Mouse (Mus musculus) stomach, embryonic 14.5 days (tissue): ENCODE measurements around the gene Prpf4. TPM values are rescaled to one million over a fixed set of nuclear protein-coding genes. Genes with fewer than 3 reads are reported as not detected.
A peak's percentile ranks its signal among the peaks of the same experiment; 100 is the strongest.

Experiments used
- ATAC-seq: fragments of 200-750 bp; cut with Nextera tagmentation; 2 replicates; pipeline ENCODE4 v1.8.0; 2017; ENCODE audit warnings: low read depth, moderate TSS enrichment; ENCODE audit not compliant: insufficient number of reproducible peaks, insufficient read depth, low FRiP score
- H3K27ac ChIP-seq: fragments of 300-500 bp; sonication (generic); 2 replicates; pipeline ENCODE4 v1.5.1; 2014; ENCODE audit warnings: mild to moderate bottlenecking, low read length, moderate library complexity, mixed read lengths
- H3K27me3 ChIP-seq: fragments of 300-500 bp; sonication (generic); 2 replicates; pipeline ENCODE4 v1.6.1; 2014; ENCODE audit warnings: low read length, control low read depth, mixed read lengths; ENCODE audit not compliant: control insufficient read depth, insufficient read depth
- H3K36me3 ChIP-seq: fragments of 300-500 bp; sonication (generic); 2 replicates; pipeline ENCODE4 v1.6.1; 2014; ENCODE audit warnings: mild to moderate bottlenecking, control low read depth, low read length, moderate library complexity, mixed read lengths; ENCODE audit not compliant: control insufficient read depth, insufficient read depth
- H3K4me1 ChIP-seq: fragments of 300-500 bp; sonication (generic); 2 replicates; pipeline ENCODE4 v1.6.1; 2014; ENCODE audit warnings: low read length, control low read depth, mixed read lengths; ENCODE audit not compliant: control insufficient read depth, insufficient read depth
- H3K4me2 ChIP-seq: fragments of 300-500 bp; sonication (generic); replicated peaks from 2 replicates; pipeline ENCODE4 v1.6.1; 2014; ENCODE audit warnings: low read depth, low read length, control low read depth
- H3K4me3 ChIP-seq: fragments of 300-500 bp; sonication (generic); 2 replicates; pipeline ENCODE4 v1.5.1; 2014; ENCODE audit warnings: low read depth, low read length, control low read depth
- H3K9ac ChIP-seq: fragments of 300-500 bp; sonication (generic); replicated peaks from 2 replicates; pipeline ENCODE4 v1.6.1; 2014; ENCODE audit warnings: low read depth, mild to moderate bottlenecking, control low read depth, low read length, moderate library complexity, mixed read lengths
- H3K9me3 ChIP-seq: fragments of 300-500 bp; sonication (generic); 2 replicates; pipeline ENCODE4 v1.6.1; 2016; ENCODE audit warnings: low read depth, low read length, control low read depth; ENCODE audit not compliant: control insufficient read depth
- WGBS: fragments of 180-500 bp; shearing (Covaris S2); extraction: QIAGEN DNeasy Blood & Tissue Kit; methylation state at CpG from one replicate; pipeline ENCODE4 v1.1.7; 2014; 5-methylcytosine and 5-hydroxymethylcytosine counted together
- polyA plus RNA-seq: library from polyadenylated mRNA; unstranded; fragments of >200 nt; fragmentation: Nextera tagmentation; extraction: Ambion mirVana; gene quantifications from 2 replicates; pipeline ENCODE4 v1.2.1, GENCODE M21; 2014

The Prpf4 gene
- polyA plus RNA-seq, 1 experiment from 2014 or later: 25.3 TPM

DNA sequence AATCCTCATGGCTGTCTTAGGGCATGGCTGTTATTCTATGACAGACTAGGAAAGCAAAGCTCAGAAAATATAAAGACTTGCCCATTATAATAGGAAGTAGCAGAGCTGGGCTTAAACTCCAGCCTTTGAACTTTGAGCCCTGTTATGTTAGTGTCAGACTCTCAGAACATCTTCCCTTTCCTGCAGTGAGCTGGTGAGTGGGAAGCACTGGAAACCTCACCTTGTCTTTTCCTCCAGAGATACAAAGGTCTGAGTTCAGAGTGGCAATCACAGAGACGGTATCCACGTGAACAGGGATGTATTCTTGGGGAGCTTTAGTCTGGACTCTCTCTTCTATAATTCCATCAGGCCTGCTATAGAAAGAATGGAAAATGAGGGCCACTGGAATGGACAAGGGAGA, 54.5 kb downstream of the Prpf4 start:
- ATAC-seq: no peak
- Histone ChIP-seq H3K27ac (no peak overlapping the region), H3K4me2 (no peak overlapping the region), H3K4me3 (no peak overlapping the region), H3K36me3 (no peaks in the 10 kb centered on the region), H3K9me3 (no peaks in the 10 kb centered on the region), H3K27me3 (no peaks in the 10 kb centered on the region), H3K4me1 (no peaks in the 10 kb centered on the region), H3K9ac (no peak overlapping the region)
- 93% methylated on average over 2 of the region's 2 CpGs for WGBS

DNA sequence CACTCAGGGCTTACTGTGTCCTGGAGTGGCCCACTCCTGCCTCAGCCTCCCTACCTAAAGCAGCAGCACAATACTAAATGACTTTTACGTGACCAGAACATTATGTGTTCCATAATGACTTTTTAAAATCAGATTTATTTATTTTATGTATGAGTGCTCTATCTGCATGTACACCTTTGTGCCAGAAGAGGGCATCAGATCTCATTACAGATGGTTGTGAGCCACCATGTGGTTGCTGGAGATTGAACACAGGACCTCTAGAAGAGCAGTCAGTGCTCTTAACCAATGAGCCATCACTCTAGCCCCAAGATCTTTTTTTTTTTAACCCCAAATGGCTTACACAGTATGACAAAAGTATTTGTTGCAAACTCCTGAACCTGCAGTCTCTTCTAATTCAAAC, 59.6 kb downstream of the Prpf4 start:
- 90% methylated on average over 1 of the region's 1 CpGs for WGBS
- no peak for ATAC-seq

DNA sequence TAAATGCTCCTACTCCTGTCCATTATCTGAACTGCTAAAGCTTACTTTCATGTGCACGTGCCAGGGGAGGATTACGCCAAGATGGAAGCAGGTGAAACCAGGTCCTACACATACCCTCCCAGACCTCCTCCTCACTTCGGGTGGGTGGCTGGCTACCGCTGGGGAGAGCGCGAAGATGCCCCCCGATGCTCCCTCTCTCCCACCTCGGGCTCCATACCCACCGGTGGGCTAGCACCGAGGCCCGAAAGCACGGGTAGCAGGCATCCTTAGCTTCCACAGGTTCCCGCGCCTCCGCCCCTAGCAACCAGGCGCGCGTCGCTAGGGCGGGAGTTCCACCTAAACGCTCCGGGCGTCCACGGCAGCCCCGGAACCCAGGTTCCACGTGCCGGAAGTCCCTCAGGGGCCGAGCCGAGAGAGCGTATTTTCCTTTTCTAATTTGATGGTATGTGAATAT, 62.0 kb downstream of the Prpf4 start, which contains the start of gene Wdr31:
Wdr31 (minus strand) TSS at position 299 of the 454 bp plus-strand sequence.
- H3K36me3 ChIP-seq: no peaks in the 10 kb centered on the region
- WGBS: under 1% methylated on average over 30 of the region's 30 CpGs
- peak within 1 kb of the TSS; percentile 71 for H3K4me2 ChIP-seq
- peak within 1 kb of the TSS; percentile 70 for H3K4me3 ChIP-seq
- peak; percentile 90 for ATAC-seq
- peak within 1 kb of the TSS; percentile 64; the same call in 1 of the 2 replicates for H3K9ac ChIP-seq
- no peak within 1 kb of the TSS for H3K27ac ChIP-seq
- H3K27me3 ChIP-seq: no peaks in the 10 kb centered on the region
- H3K4me1 ChIP-seq: no peaks in the 10 kb centered on the region
- H3K9me3 ChIP-seq: no peaks in the 10 kb centered on the region

More for the DNA sequence above, 59.6 kb downstream of the Prpf4 start:
- H3K4me3 ChIP-seq: no peak overlapping the region
- no peak overlapping the region for H3K9ac ChIP-seq
- H3K27me3 ChIP-seq: no peaks in the 10 kb centered on the region
- H3K4me1 ChIP-seq: no peaks in the 10 kb centered on the region
- no peak overlapping the region for H3K4me2 ChIP-seq
- no peaks in the 10 kb centered on the region for H3K36me3 ChIP-seq
- no peaks in the 10 kb centered on the region for H3K9me3 ChIP-seq
- H3K27ac ChIP-seq: no peak overlapping the region

DNA sequence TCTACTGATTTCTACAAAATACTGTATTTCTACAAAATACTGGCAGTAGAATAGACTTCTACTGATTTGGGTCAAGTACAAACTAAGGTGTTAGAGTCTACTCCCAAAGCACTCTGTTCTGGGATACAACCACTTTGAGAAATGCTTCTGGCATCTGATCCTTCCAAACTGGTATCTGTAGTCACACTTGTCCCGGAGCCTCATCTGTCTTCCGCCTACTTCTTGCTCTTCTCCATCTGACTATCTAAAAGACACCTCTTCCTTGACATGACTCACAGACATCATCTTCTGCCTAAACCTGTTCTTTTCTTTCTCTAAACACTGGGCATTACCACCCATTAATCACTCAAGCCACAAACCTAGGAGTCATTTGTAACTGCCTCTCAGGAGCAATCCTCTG, 63.5 kb downstream of the Prpf4 start:
- no peak for ATAC-seq
- H3K27me3 ChIP-seq: no peaks in the 10 kb centered on the region
- H3K27ac ChIP-seq: no peak overlapping the region
- no peak overlapping the region for H3K9ac ChIP-seq
- H3K4me1 ChIP-seq: no peaks in the 10 kb centered on the region
- no peaks in the 10 kb centered on the region for H3K36me3 ChIP-seq
- no peak overlapping the region for H3K4me2 ChIP-seq
- no peaks in the 10 kb centered on the region for H3K9me3 ChIP-seq
- H3K4me3 ChIP-seq: no peak overlapping the region
- 85% methylated on average over 2 of the region's 2 CpGs for WGBS

DNA sequence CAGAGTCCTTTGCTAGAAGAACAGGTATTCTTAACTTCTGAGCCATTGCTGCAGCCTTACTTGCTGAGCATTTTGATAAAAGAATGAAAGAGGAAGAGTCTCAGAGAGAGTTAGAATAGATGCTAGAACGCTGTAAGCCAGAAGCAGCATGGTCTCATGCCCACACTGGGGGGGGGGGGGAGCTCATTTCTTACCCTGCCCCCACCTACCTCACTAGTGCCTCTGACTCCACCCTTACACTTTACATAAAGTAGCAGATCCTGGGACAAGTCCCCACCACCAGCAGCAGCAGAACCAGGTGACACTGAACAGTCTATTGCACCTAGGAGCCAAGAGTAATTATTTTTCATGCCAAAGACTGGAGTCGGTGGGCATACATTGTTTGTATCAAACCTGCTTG, 66.5 kb downstream of the Prpf4 start:
- 73% methylated on average over 2 of the region's 2 CpGs for WGBS
- Histone ChIP-seq H3K27ac (no peak overlapping the region), H3K9me3 (no peaks in the 10 kb centered on the region), H3K36me3 (no peaks in the 10 kb centered on the region), H3K4me3 (no peak overlapping the region), H3K27me3 (no peaks in the 10 kb centered on the region), H3K4me2 (no peak overlapping the region), H3K4me1 (no peaks in the 10 kb centered on the region), H3K9ac (no peak overlapping the region)
- no peak for ATAC-seq

DNA sequence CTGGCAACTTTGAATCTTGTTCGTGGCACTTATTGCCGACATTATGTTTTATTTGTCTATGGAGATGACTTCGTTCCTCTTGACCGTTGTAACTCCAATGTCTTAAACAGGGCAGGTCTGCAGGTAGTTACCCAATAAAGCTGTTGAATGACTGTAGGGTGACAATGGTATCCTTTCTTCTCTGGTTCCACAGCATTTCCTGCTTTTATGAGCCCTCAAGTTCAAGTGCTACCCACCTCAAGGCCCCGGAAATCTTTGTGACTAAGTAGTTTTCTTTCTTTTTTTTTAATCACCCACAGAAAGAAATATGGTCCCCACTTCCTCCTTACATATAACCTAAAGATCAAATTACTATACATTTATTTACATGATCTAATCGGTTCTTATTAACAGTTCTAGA, 67.2 kb downstream of the Prpf4 start:
- Histone ChIP-seq H3K27me3 (no peaks in the 10 kb centered on the region), H3K9ac (no peak overlapping the region), H3K4me1 (no peaks in the 10 kb centered on the region; the same call in 1 of the 2 replicates), H3K4me2 (no peak overlapping the region), H3K36me3 (no peaks in the 10 kb centered on the region), H3K9me3 (no peaks in the 10 kb centered on the region), H3K27ac (no peak overlapping the region), H3K4me3 (no peak overlapping the region)
- WGBS: 82% methylated on average over 6 of the region's 6 CpGs
- no peak for ATAC-seq

Other genes starting within 250 kb of the Prpf4 start
- 13.4 and 14.6 TPM in 2 replicates for gene Zfp37, start 177.8 kb upstream of the Prpf4 start, polyA plus RNA-seq
- gene Slc31a2, start 146.2 kb upstream of the Prpf4 start, polyA plus RNA-seq: 18.1 and 20.8 TPM in 2 replicates
- gene Fkbp15, start 48.2 kb upstream of the Prpf4 start, polyA plus RNA-seq: 27.1 and 28.6 TPM in 2 replicates
- gene Slc31a1, start 48.1 kb upstream of the Prpf4 start, polyA plus RNA-seq: 41.2 and 45.5 TPM in 2 replicates
- gene Cdc26, start 155 bp upstream of the Prpf4 start, polyA plus RNA-seq: 174 and 186 TPM in 2 replicates
- not detected in 2 replicates for gene Rnf183, start 26.5 kb downstream of the Prpf4 start, polyA plus RNA-seq
- 10.9 and 11.0 TPM in 2 replicates for gene Wdr31, start 62.1 kb downstream of the Prpf4 start, polyA plus RNA-seq
- gene Bspry, start 71.3 kb downstream of the Prpf4 start, polyA plus RNA-seq: 19.4 and 23.5 TPM in 2 replicates
- gene Hdhd3, start 94.7 kb downstream of the Prpf4 start, polyA plus RNA-seq: 18.7 and 21.2 TPM in 2 replicates
- gene Alad, start 111.1 kb downstream of the Prpf4 start, polyA plus RNA-seq: 126 and 136 TPM in 2 replicates
- gene Pole3, start 116.3 kb downstream of the Prpf4 start, polyA plus RNA-seq: 73.5 and 79.8 TPM in 2 replicates
- gene 4933430I17Rik, start 116.6 kb downstream of the Prpf4 start, polyA plus RNA-seq: 0.49 and 0.88 TPM in 2 replicates
- gene Rgs3, start 151.1 kb downstream of the Prpf4 start, polyA plus RNA-seq: 38.2 and 42.0 TPM in 2 replicates